Mouse (Mus musculus) CD8-positive naive resting alpha-beta T cell, adult 57 days (primary cell): Measurements from ENCODE around the gene Slc44a3. TPM values are rescaled to one million over a fixed set of nuclear protein-coding genes. Genes with fewer than 3 reads are reported as not detected.

Source experiments
- total RNA-seq: library from RNA; stranded (reverse); gene quantifications from one replicate; pipeline ENCODE4 v1.2.4, GENCODE M21; 2023

The Slc44a3 gene
- total RNA-seq = not detected

DNA sequence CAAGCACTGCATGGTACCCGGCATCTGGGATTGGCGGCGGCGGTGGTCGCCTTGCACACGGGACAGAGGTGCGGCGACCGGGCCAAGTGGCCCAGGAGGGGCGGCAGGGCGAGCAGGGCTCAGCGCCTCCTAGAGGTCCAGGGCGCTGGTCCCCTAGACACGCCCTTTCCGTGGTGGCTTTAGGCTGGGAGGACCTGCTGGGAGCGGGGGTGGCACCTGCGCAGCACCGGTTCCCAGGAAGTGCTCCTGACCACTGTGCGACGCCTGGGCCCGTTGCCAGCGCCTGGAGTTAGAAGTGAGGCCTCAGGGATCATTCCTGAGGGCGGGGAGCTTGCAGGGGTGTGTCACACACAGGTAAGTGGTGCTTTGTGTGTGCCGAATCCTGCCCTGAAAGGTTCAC, at the start of gene Slc44a3:
TSS of gene Slc44a3 (minus strand) at position 229 of the 400 bp plus-strand sequence.

DNA sequence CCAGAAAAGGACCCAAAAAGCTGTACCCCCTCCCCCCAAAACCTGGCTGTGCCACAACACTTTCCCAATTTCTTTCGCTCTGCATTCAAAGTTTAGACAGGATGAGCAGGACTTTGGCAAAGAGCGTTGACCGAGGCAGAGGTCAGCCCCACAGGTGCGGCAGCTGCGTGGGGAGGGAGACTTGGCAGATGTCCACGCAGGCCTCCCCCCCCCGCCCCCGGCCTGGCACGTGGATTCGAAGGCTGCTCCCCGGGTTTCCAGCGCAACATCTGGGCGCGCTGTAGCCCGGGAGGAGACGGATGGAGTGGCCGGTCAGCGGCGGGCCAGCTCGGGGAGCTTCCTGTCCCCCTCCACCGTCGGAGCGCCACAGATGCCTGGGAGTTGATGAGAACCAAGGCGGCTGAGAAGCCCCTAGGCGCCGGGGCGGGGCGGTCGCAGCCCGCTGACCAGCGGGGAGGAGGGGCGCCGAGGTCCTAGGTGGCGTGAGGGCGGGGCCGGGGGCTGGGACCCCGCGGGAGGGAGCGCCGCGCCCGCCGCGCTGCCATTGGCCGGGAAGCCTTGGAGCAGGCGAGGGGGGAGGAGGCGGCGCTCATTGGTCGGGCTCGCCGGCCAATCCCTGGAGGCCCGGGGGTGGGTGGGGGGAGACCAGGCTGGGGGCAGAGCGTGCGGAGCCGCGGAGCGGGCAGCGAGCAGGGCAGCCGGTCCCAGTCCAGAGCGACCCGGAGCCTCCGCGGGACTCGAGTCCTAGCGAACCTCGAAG, 106.2 kb downstream of the Slc44a3 start, which contains the start of gene Cnn3:
TSS of gene Cnn3 (plus strand) at position 637 of the 760 bp plus-strand sequence.

Other genes starting within 250 kb of the Slc44a3 start
- not detected for gene Tmem56, start 249.3 kb downstream of the Slc44a3 start, total RNA-seq
- 7.7 TPM for gene Alg14, start 240.6 kb downstream of the Slc44a3 start, total RNA-seq
- 20.2 TPM for gene Cnn3, start 105.9 kb downstream of the Slc44a3 start, total RNA-seq
- gene 4930432M17Rik, start 138.4 kb upstream of the Slc44a3 start, total RNA-seq = not detected
- gene F3, start 191.1 kb upstream of the Slc44a3 start, total RNA-seq = not detected